Mouse (Mus musculus) thymus, postnatal 4 days (tissue): Measurements from ENCODE around the gene Tspan9.

Experiments
- DNase-seq: peaks from one replicate; pipeline ENCODE4 v3.0.0; 2021

Tspan9 gene

GRCm38 (mm10) chr6:128143390-128144020 is at the start of gene Tspan9:
TSS of gene Tspan9 (minus strand) at chr6:128143594.
- DNase-seq: peak; percentile 83

DNA sequence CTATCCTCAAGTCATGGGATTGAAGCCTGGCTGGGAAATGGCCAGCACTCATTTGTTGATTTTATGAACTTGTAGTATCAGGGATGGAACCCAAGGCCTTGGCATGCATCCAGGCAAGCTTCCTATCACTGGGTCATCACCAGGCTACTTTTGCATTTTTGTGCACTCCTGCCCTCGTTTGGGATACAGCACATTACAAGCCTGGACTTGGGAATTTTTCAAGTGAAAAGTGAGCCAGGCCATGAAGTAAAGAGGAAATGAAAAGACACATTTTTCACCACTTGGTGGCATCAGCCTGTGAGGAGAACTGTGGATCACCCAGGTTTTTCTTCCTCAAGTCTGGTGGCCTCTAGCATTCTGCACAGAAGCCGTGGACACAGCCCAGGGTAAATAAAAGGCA is 40.1 kb upstream of the Tspan9 start:
- DNase-seq: no peak

GRCm38 (mm10) chr6:128181176-128181575 is 37.8 kb upstream of the Tspan9 start:
- no peak for DNase-seq

GRCm38 (mm10) chr6:128179651-128180050 is 36.3 kb upstream of the Tspan9 start:
- DNase-seq: no peak

GRCm38 (mm10) chr6:128179247-128179646 is 35.9 kb upstream of the Tspan9 start:
- peak; percentile 22 for DNase-seq

DNA sequence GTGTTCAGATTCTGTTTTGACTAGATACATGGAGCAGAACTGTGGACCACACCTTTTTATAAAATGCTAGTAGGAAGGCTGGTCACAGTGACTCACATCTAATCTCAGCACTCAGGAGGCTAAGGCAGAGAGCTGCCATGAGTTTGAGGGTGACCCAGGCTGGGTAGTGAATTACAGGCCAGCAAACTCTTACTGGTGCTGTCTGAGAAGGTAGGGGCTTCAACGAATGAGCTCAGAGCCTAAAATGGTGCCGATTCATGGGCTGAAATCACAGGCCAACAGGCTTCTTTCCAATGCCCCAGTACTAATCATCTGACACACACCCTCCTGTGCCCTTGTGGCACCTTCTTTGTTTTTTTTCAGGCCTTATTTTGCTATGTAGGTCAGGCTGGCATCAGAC is 35.3 kb upstream of the Tspan9 start:
- DNase-seq: no peak

DNA sequence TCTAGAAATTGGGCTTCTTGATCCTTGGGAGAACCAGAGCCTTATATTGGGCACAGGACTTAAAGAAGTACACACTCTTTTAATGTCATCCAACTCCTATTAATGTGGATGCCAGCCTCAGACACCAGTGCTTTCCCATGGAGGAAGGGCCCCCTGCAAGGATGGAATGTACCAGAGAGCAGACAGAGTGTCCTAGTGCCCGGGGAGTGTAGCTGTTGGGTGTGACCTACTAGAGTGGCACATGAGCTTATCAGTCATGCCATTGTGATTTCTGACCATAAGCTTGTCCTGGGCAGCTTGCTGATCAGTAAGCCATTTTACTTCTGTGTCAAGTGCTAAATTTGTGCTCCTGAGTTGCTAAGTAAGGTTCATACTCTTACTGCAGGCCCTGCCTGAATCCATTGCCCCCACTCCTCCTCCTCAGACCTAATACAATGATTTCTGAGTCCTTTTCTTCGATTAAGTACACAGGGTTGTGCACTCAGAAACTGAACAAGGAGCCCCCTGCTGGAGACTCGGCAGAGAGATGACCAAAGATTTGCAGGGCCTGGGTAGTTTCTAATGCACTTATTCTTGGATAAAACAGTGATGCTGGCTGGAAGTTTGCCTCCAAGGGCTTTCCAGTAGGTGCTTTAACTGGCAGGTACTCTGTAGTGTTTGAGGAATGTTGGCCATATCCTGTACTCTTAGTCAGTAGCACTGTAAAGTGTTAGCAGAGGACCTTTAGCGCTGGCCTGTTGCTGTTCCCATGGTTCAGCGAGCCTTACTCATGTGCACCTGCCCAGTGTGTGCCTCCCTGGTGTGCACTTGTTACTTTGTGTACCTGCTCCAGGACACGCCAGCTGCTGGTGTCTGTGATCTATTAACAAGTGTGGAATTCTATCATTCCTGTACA is 25.6 kb upstream of the Tspan9 start:
- peak; percentile 37 for DNase-seq

GRCm38 (mm10) chr6:128165564-128165963 is 22.2 kb upstream of the Tspan9 start:
- DNase-seq: no peak

DNA sequence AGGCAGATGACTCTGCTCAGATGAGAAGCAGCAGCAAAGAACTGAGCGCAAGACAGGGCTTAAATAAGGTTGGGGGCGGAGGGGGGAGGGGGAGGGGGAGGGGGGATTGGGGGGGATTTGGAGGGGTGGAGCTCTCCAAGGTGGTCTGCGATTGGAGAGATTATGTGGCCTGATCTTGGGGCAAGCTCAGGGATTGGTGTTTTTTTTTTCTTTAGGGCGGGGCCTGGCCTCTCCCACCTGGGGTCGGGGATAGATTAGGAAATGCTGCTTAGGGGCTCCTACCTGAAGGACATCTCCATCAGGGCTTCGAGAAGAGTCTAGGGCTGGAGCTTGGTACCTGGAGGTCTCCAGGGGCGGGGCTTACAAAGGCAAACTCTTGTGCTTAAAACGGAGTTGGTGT is 21.2 kb upstream of the Tspan9 start:
- no peak for DNase-seq

- no peak for DNase-seq
Observed at GRCm38 (mm10) chr6:128159092-128159491, 15.7 kb upstream of the Tspan9 start.

- no peak for DNase-seq
Observed at GRCm38 (mm10) chr6:128158031-128158430, 14.6 kb upstream of the Tspan9 start.

- DNase-seq: no peak
Observed at GRCm38 (mm10) chr6:128156476-128156875, 13.1 kb upstream of the Tspan9 start.

DNA sequence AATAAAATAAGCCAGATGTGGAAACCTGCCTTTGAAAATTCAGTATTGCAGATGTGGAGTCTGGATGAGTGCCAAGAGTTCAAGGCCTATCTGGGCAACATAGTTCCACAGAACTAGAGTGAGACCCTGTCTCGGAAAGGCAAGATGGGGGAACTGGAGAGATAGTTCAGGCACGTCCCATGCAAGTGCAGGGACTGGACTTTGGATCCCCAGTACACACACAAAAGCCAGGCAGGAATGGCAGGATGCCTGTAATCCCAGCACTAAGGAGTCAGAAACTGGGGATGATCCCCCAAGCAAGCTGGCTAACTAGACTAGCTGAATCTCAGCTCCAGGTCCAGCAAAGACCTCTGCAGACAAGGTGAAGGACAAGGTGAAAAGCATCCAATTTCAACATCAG is 12.5 kb upstream of the Tspan9 start:
- DNase-seq: no peak

DNA sequence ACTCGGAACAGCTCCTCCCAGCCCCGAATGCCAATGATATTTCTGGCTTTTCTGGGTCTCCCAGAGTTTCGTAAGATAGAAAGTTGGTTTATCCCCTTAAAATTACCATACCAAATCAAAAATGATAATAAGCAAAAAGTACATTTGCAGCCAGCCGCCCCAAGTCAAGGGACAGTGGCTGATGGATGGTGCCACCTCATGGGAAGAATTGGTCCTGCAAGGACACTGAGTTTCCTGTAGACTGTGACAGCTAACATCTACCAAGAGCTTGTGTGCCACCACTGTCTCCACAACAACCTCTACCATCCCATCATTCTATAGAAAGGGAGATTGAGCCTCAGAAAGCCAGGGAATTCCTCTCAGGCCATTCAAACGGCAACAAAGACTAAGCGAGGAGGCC is 2.4 kb upstream of the Tspan9 start:
- peak; percentile 42 for DNase-seq

- no peak for DNase-seq
Observed at GRCm38 (mm10) chr6:128142369-128143278, 770 bp downstream of the Tspan9 start.

GRCm38 (mm10) chr6:128140724-128141123 is 2.7 kb downstream of the Tspan9 start:
- no peak for DNase-seq

GRCm38 (mm10) chr6:128137855-128138254 is 5.5 kb downstream of the Tspan9 start:
- DNase-seq: no peak

DNA sequence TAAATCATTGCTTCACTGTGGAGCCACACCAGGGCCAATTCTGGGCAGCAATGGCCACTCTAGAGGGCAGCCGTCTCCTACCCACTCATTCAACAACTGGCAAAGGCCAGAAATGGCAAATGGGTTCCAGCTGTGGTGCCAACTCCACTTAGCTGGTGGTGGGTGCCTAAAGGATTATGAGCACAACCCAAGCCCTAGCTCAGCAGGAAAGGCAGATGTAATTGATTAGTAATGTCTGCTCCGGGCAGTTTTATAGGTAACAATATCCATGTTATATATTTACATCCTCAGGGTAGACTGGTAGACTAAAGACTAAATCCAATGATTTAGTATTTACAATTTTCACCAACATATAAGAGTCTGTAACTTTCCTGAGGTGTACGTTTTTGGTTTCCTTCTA is 6.7 kb downstream of the Tspan9 start:
- DNase-seq: no peak

DNA sequence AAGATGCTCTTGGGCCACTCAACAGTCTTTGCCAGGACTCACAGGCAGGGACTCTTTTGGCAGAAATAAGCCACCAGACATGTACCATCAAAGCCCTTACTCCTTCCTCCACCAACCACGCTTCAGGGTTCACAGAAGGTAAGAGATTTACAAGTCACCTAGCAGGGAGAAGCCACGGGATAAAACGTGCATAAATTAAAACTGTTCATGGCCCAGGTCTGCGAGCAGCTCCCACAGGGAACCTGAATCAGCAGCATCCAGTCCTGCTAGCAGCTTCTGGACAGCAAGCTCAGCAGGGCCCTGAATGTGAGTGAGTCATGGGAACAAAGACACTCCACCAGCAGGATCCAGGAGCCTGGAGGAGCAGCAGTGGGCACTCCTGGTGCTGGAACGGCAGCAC is 7.9 kb downstream of the Tspan9 start:
- DNase-seq: no peak

GRCm38 (mm10) chr6:128135006-128135405 is 8.4 kb downstream of the Tspan9 start:
- DNase-seq: no peak

DNA sequence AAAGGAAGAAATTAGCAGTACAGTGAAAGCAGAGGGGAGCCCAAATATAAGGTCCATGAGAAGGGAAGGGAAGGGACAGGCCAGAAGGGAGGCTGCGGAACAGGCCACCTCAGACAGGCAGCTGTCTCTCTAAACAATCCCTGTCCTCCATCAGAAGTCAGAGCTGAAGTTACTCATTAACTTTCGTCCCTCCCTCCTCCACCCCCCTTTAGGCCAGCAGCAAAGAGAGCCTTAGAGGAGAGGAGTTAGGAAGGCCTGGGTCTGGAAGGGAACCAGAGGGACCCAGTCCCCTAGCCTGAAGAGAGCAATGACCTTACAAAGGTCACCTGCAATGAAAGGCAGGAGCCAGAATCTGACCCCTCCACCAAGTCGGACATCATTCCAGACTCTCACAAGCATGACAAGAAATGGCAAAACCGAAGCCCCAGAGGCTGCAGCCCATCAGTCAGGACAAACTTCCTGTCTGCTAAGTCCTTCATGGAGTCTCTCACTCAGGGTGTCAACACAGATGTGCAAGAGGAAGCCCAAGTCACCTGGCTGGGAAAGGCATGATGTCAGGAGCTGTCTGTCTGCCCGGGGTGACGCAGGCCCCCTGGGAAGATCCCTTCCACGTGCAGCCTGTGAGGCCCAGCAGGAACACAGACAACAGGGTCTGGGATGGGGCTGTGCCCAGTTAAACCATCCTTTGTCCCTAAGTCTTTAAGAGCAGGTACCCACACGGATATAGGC is 9.0 kb downstream of the Tspan9 start:
- no peak for DNase-seq

DNA sequence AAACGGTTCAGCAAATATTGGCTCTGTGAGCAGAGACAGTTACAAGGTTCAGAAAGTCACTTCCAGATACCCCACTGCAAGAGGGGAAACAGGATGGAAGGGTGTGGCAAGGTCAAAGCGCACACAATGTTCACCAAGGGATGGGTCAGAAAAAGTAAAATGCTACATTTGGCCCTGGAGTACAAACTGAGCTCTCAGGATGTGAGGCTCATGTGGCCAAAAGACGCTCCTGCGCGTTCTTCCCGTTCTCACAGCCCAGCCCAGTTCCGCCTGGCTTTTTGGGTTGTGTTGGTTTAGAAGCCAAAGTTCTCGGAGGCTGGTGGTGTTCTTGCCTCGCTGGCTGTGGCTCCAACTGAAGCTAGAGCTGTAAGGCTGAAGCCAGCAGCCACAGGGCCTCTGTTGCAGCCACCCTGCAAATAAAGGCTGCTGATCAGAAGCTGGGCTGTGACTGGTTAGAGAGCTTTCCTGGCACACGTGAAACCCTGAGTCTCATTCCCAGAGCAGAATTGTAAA is 9.7 kb downstream of the Tspan9 start:
- no peak for DNase-seq
